Mouse (Mus musculus) forebrain, embryonic 15.5 days (tissue): Measurements from ENCODE around the gene Siae. TPM values are rescaled to one million over a fixed set of nuclear protein-coding genes. Genes with fewer than 3 reads are reported as not detected.
A peak's percentile ranks its signal among the peaks of the same experiment; 100 is the strongest.

ENCODE experiments used
- ATAC-seq: fragments of 200-750 bp; cut with Nextera tagmentation; replicated peaks from 2 replicates; pipeline ENCODE4 v1.8.0; 2017; ENCODE audit warnings: mild to moderate bottlenecking, moderate TSS enrichment, moderate library complexity
- H3K27ac ChIP-seq: fragments of 300-500 bp; sonication (generic); replicated peaks from 2 replicates; pipeline ENCODE4 v1.5.1; 2015; ENCODE audit warnings: mild to moderate bottlenecking, inconsistent platforms
- H3K27me3 ChIP-seq: fragments of 300-500 bp; sonication (generic); 2 replicates; pipeline ENCODE4 v1.6.1; 2015; ENCODE audit warnings: inconsistent platforms
- H3K36me3 ChIP-seq: fragments of 300-500 bp; sonication (generic); 2 replicates; pipeline ENCODE4 v1.6.1; 2015; ENCODE audit warnings: mild to moderate bottlenecking, inconsistent platforms
- H3K4me1 ChIP-seq: fragments of 300-500 bp; sonication (generic); 2 replicates; pipeline ENCODE4 v1.6.1; 2015; ENCODE audit warnings: inconsistent platforms
- H3K4me2 ChIP-seq: fragments of 300-500 bp; sonication (generic); replicated peaks from 2 replicates; pipeline ENCODE4 v1.6.1; 2015; ENCODE audit warnings: mild to moderate bottlenecking, inconsistent platforms
- H3K4me3 ChIP-seq: fragments of 300-500 bp; sonication (generic); 2 replicates; pipeline ENCODE4 v1.5.1; 2015; ENCODE audit warnings: mild to moderate bottlenecking, inconsistent platforms
- H3K9ac ChIP-seq: fragments of 300-500 bp; sonication (generic); replicated peaks from 2 replicates; pipeline ENCODE4 v1.6.1; 2015; ENCODE audit warnings: mild to moderate bottlenecking, inconsistent platforms
- H3K9me3 ChIP-seq: fragments of 300-500 bp; sonication (generic); 2 replicates; pipeline ENCODE4 v1.6.1; 2016; ENCODE audit warnings: inconsistent platforms
- WGBS: fragments of 180-500 bp; shearing (Covaris S2); methylation state at CpG from one replicate; pipeline ENCODE4 v1.1.7; 2015; ENCODE audit warnings: mixed read lengths; 5-methylcytosine and 5-hydroxymethylcytosine counted together
- polyA plus RNA-seq: library from polyadenylated mRNA; unstranded; fragments of >200 nt; fragmentation: Nextera tagmentation; extraction: Ambion mirVana; gene quantifications from 2 replicates; pipeline ENCODE4 v1.2.1, GENCODE M21; 2015

Gene Siae
- polyA plus RNA-seq, 1 experiment from 2014 or later: 8.6 TPM

DNA sequence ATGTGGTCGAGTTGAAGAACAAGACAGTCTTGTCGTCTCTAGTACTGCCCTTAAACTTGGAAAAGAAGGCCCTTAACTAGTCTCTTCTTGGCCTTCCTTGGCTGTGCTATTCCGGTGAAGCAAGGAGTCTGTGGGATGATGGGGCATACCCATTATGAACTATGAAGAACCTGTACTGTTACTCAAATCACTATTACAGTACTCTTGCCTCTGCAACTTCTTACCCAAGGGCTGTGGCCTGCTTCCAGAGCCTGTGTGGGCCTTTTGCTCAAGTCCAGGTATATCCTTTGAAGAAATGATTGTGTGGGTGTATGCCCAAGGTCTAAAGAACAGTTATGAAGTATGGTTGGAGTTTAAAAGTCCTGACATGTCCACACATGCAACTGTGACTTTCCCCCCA is 114.8 kb downstream of the Siae start:
- Histone ChIP-seq H3K27ac (no peak overlapping the region), H3K9ac (no peak overlapping the region), H3K36me3 (no peaks in the 10 kb centered on the region), H3K9me3 (no peaks in the 10 kb centered on the region), H3K27me3 (no peaks in the 10 kb centered on the region), H3K4me3 (no peak overlapping the region), H3K4me2 (no peak overlapping the region), H3K4me1 (0 out of 2 replicates have a peak, but pooled peaks cover 3% of the 10 kb centered on the region)
- no peak for ATAC-seq
- 91% methylated on average over 3 of the region's 3 CpGs for WGBS

GRCm38 (mm10) chr9:37675287-37675686 is 119.8 kb downstream of the Siae start:
- Histone ChIP-seq H3K27me3 (no peaks in the 10 kb centered on the region), H3K9ac (no peak overlapping the region), H3K27ac (no peak overlapping the region), H3K36me3 (no peaks in the 10 kb centered on the region), H3K9me3 (no peaks in the 10 kb centered on the region), H3K4me2 (no peak overlapping the region), H3K4me3 (no peak overlapping the region), H3K4me1 (0 out of 2 replicates have a peak, but pooled peaks cover 4% of the 10 kb centered on the region)
- WGBS: 64% methylated on average over 4 of the region's 4 CpGs
- ATAC-seq: no peak

DNA sequence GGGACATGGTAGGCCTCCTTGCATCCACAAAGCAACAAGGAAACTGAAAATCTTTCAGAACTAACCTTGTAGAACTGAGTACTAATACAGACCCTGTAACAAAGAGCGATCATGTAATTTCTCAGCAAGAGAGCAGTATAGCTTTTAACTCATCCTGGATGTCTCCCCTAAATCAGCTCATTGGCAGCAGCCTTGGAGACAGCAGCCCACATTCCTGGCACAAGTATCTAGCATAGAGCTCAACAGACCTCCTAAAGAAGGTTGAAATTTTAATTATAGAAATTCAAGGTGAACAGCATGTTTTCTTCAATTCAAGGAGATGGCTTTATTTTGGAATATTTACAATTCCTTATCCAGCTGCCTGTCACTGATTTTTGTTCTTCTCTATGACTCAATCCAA is 125.6 kb downstream of the Siae start:
- Histone ChIP-seq H3K4me3 (no peak overlapping the region), H3K9ac (no peak overlapping the region), H3K9me3 (no peaks in the 10 kb centered on the region), H3K27me3 (no peaks in the 10 kb centered on the region), H3K36me3 (no peaks in the 10 kb centered on the region), H3K27ac (no peak overlapping the region), H3K4me2 (no peak overlapping the region), H3K4me1 (no peaks in the 10 kb centered on the region)
- 93% methylated on average over 1 of the region's 1 CpGs for WGBS
- ATAC-seq: no peak

- Histone ChIP-seq H3K4me1 (no peaks in the 10 kb centered on the region), H3K36me3 (no peaks in the 10 kb centered on the region), H3K4me2 (no peak overlapping the region), H3K9me3 (no peaks in the 10 kb centered on the region), H3K27me3 (no peaks in the 10 kb centered on the region), H3K9ac (no peak overlapping the region), H3K27ac (no peak overlapping the region), H3K4me3 (no peak overlapping the region)
- 0 out of 2 replicates have a peak, but pooled peaks have one; percentile 64 for ATAC-seq
- 63% methylated on average over 3 of the region's 3 CpGs for WGBS
These were observed 131.9 kb downstream of the Siae start for GRCm38 (mm10) chr9:37687288-37687940.

DNA sequence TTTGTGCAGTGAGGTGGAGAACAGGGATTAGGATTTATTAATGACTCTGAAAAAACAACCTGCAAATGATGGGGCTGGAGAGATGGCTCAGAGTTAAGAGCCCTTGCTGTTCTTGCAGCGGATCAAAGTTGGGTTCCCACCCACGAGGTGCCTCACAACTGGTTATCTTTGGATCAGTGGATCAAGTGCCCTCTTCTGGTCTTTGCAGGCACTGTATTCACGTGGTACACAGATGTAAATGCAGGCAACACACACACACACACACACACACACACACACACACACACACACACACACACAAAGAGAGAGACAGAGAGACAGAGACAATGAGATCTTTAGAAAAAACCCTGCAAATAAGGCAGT is 132.4 kb downstream of the Siae start:
- no peaks in the 10 kb centered on the region for H3K4me1 ChIP-seq
- H3K36me3 ChIP-seq: no peaks in the 10 kb centered on the region
- H3K4me2 ChIP-seq: no peak overlapping the region
- no peaks in the 10 kb centered on the region for H3K9me3 ChIP-seq
- no peaks in the 10 kb centered on the region for H3K27me3 ChIP-seq
- WGBS: 37% methylated on average over 3 of the region's 3 CpGs
- 0 out of 2 replicates have a peak, but pooled peaks have one; percentile 38 for ATAC-seq
- no peak overlapping the region for H3K27ac ChIP-seq
- no peak overlapping the region for H3K9ac ChIP-seq
- no peak overlapping the region for H3K4me3 ChIP-seq

DNA sequence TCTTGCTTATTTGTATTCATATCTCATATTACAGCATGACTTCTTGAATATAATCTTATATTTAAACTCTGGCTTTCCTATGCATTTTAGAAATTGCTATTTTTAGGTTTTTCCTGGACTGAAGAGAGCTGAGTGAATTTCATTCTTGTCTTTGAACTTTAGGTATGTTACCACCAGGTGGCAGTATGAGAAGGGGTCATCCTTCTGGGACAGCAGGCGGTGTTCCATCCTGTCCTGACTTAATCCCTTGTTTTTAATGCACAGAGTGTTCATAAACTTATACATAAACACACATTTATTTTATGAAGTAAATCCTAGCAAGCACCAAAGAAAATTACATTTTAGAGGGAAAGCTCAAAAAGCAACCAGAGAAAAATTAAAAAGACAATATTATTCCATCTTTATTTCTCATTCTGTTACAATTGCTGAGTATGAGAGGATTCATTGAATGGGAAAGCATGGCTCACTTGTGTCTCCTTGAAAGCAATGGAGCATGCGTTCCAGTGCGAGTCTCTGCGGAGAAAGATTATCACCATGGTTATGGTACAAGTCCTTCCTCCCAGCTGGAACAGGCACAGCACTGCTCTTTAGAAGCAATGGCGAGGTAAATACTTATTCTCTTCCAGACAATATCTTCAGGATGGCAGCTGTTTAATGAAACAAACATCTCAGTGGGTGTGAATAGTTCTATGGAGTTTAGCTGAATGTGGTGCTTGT is 134.6 kb downstream of the Siae start:
- ATAC-seq: peak; percentile 51; the same call in 1 of the 2 replicates
- Histone ChIP-seq H3K4me1 (no peaks in the 10 kb centered on the region), H3K27me3 (no peaks in the 10 kb centered on the region), H3K36me3 (no peaks in the 10 kb centered on the region), H3K27ac (no peak overlapping the region), H3K9me3 (no peaks in the 10 kb centered on the region), H3K4me3 (no peak overlapping the region), H3K9ac (no peak overlapping the region), H3K4me2 (no peak overlapping the region)
- WGBS: 34% methylated on average over 5 of the region's 5 CpGs

Other genes with a start within 250 kb of the Siae start
- gene Ccdc15, start 207.3 kb upstream of the Siae start, polyA plus RNA-seq: 8.9 and 9.0 TPM in 2 replicates
- 3.4 and 4.9 TPM in 2 replicates for gene Hepacam, start 188.3 kb upstream of the Siae start, polyA plus RNA-seq
- gene Robo4, start 153.8 kb upstream of the Siae start, polyA plus RNA-seq: 3.3 and 4.2 TPM in 2 replicates
- gene Robo3, start 122.5 kb upstream of the Siae start, polyA plus RNA-seq: 1.6 and 3.1 TPM in 2 replicates
- gene Msantd2, start 66.4 kb upstream of the Siae start, polyA plus RNA-seq: 34.1 and 34.7 TPM in 2 replicates
- 34.3 and 34.5 TPM in 2 replicates for gene Esam, start 27.6 kb upstream of the Siae start, polyA plus RNA-seq
- gene Vsig2, start 16.4 kb upstream of the Siae start, polyA plus RNA-seq: 0.64 and 0.69 TPM in 2 replicates
- 16.1 and 17.3 TPM in 2 replicates for gene Nrgn, start 2.8 kb upstream of the Siae start, polyA plus RNA-seq
- 7.7 and 7.9 TPM in 2 replicates for gene Spa17, start 58.0 kb downstream of the Siae start, polyA plus RNA-seq
- 79.5 and 82.5 TPM in 2 replicates for gene Tbrg1, start 101.6 kb downstream of the Siae start, polyA plus RNA-seq
- not detected in 2 replicates for gene Panx3, start 113.5 kb downstream of the Siae start, polyA plus RNA-seq
- not detected in 2 replicates for gene Olfr160, start 160.6 kb downstream of the Siae start, polyA plus RNA-seq
- not detected in 2 replicates for gene Olfr874, start 189.4 kb downstream of the Siae start, polyA plus RNA-seq
- not detected in 2 replicates for gene Olfr875, start 216.2 kb downstream of the Siae start, polyA plus RNA-seq
- gene Olfr876, start 247.3 kb downstream of the Siae start, polyA plus RNA-seq: not detected in 2 replicates